Comparison of ENCODE assay signal across 8 mouse cellular contexts in genomic region chr4:33735442-33735966, GRCm38 (mm10).
A peak's percentile ranks its signal among the peaks of the same experiment; 100 is the strongest.
DNase-seq lines count a peak whose midpoint lies in the region; ATAC-seq lines count a peak whose summit lies in the region.
"Had no signal": no experiment of that assay in that cellular context is flagged by ENCODE, and none has a peak within 500 bp of the region (broad histone marks: within the 10 kb centered on the region; RNA-seq: fewer than 3 reads in every experiment).

No protein-coding gene starts in this region.

- no peak for DNase-seq in kidney, adult 11 months
- peak; percentile 80 for DNase-seq in brain, adult 2 months (ENCODE audit: low read depth, low spot score)
- DNase-seq in cerebellum, adult 18-20 months = peak; percentile 25 to 50
- DNase-seq in layer of hippocampus, adult 9-11 months = peak; percentile 48
- no peak for DNase-seq in T-cell, adult 2 months (ENCODE audit: low spot score)

- peaks cover 22% of the 10 kb centered on the region for H3K4me1 ChIP-seq in kidney, embryonic 15.5 days
- peaks cover 9% of the 10 kb centered on the region for H3K4me1 ChIP-seq in liver, embryonic 12.5 days
- H3K4me1 ChIP-seq: liver, embryonic 15.5 days had no signal

- no peaks in the 10 kb centered on the region for H3K27me3 ChIP-seq in kidney, embryonic 15.5 days
- H3K27me3 ChIP-seq in liver, embryonic 12.5 days (replicated peaks) = no peaks in the 10 kb centered on the region; the same call in 1 of the 2 replicates
- H3K27me3 ChIP-seq: liver, embryonic 15.5 days had no signal

- no peak overlapping the region for H3K9ac ChIP-seq in kidney, embryonic 15.5 days
- no peak overlapping the region for H3K9ac ChIP-seq in liver, embryonic 12.5 days
- H3K9ac ChIP-seq: liver, embryonic 15.5 days had no signal

- 31% methylated on average over 3 of the region's 3 CpGs for WGBS in kidney, embryonic 15.5 days
- 45% methylated on average over 3 of the region's 3 CpGs for WGBS in liver, embryonic 12.5 days (ENCODE audit: insufficient replicate concordance)

- no peak overlapping the region for H3K4me3 ChIP-seq in kidney, embryonic 15.5 days (replicated peaks)
- H3K4me3 ChIP-seq in liver, embryonic 12.5 days = no peak overlapping the region
- H3K4me3 ChIP-seq: liver, embryonic 15.5 days had no signal

- H3K36me3 ChIP-seq in kidney, embryonic 15.5 days = no peaks in the 10 kb centered on the region
- no peaks in the 10 kb centered on the region for H3K36me3 ChIP-seq in liver, embryonic 12.5 days
- H3K36me3 ChIP-seq: liver, embryonic 15.5 days had no signal

- no peak overlapping the region for H3K4me2 ChIP-seq in kidney, embryonic 15.5 days
- no peak overlapping the region for H3K4me2 ChIP-seq in liver, embryonic 12.5 days
- H3K4me2 ChIP-seq: liver, embryonic 15.5 days had no signal

- H3K9me3 ChIP-seq in kidney, embryonic 15.5 days (replicated peaks) = no peaks in the 10 kb centered on the region
- H3K9me3 ChIP-seq in liver, embryonic 12.5 days (replicated peaks) = no peaks in the 10 kb centered on the region
- H3K9me3 ChIP-seq: liver, embryonic 15.5 days had no signal

- H3K27ac ChIP-seq in kidney, embryonic 15.5 days = peak overlapping the region; percentile 67
- H3K27ac ChIP-seq in liver, embryonic 12.5 days = no peak overlapping the region
- H3K27ac ChIP-seq: liver, embryonic 15.5 days had no signal

- peak; percentile 82 for ATAC-seq in kidney, embryonic 15.5 days (replicated peaks; ENCODE audit: low FRiP score)
- no peak for ATAC-seq in liver, embryonic 12.5 days

Comparison
In these comparisons a context has a peak if more than half of its experiments do, and no peak if none do; other contexts are left out.
1. DNase-seq: peak in brain, adult 2 months (single experiment), cerebellum, adult 18-20 months (2 of 2) and layer of hippocampus, adult 9-11 months (single experiment); none in kidney, adult 11 months (single experiment) and T-cell, adult 2 months (single experiment).